Mouse (Mus musculus) mature B cell (primary cell): ENCODE data around the gene Ak9.

Source experiments
- in situ Hi-C: fragments of 300-500 bp; cut with MboI; formaldehyde crosslinking; loops from 2 replicates; pipeline ENCODE4 v1.14.3; 2019

Gene Ak9

DNA sequence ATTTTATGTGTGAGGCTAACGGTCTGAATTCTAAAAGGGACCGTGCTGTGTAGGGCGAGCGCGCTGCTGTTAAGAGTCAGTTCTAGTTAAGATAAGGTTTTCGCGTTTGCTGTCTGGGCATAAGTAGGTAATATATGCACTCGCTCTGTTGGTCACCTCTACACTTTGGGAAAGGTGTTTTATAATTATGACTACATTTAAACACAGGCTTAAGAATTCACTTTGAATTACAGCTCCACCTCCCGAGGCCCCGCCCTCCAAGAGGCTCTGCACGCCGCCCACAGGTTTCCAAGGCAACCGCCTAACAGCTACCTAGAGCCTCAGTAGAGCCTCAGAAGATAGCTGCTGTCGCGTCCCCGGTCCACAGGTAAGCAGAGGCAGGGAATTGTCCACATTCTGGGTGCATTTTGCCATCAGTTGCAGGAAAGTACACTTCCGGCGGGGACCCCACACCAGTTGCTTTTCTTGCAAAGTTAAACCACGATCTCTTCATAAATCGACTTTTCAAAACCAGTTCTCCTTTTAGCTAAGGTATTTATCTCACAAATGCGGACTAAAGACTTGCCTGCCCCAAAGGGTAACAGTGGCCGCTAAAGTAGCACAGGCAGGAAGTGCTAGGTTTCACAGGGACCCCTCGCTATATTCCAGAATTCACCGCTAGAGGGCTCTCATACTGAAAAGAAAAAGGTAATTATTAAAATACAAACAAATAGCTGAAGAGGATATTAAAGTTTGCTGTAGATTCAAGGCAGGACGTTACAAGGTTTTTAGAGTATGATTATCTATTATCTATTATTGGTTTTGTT is at the start of gene Ak9:
TSS of gene Ak9 (plus strand) at position 342 of the 806 bp plus-strand sequence.
- in situ Hi-C loops = loop anchor here (10.0 kb wide), 2 partner anchors 81 to 201 kb away; no protein-coding TSS in a partner anchor

DNA sequence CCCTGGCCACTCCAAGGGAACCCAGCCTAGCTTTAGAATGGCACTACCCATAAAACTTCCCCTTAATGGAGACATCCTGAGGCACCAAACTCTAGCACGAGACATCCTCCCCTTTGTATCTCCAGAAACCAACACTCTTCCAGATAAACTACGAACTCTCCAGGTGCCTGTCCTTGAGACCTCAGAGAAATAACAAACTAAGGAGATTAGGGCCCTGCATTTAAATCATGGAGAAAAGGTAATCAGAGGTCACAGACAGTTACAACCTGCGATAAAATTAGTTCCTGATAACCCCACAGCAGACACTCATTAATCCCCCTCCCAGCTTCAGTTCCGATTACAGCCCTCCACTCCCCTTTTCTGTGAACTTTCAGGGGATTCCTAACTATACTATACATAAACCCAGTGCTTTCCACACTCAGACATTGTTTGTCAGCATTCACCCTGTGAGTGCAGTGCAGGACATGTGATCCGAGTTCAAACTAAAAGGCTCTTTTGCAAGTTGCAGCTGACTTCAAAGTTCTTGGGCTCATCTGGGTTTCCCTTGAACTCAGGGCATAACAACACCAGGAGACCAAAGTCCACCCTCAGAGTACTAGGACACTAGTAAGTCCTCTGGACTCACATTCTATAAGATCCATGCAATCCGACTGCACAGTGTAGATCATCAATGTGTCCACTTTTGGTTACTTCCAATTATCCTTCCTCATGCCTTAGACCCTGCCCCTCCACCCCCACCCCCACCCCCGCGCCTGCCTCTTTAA is 43.4 kb upstream of the Ak9 start:
- in situ Hi-C loops = no loop called here

DNA sequence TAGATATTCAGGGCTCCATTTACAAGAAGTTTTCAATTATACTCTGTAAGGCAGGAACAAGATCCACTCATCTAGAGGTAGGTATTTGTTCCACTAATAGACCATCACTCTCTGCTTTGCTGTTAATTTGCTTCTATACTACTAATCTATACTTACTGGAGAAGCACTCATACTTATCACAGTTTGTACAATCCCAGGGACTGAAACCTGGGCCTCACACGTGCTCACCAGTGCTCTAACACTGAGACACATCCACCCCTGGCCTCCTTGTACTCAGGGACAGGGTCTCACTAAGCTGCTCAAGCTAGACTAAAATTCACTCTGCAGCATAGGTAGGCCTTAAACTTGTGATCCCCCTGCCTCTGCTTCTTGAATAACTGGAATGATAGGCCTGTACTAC is 42.6 kb upstream of the Ak9 start:
- in situ Hi-C loops = no loop called here

DNA sequence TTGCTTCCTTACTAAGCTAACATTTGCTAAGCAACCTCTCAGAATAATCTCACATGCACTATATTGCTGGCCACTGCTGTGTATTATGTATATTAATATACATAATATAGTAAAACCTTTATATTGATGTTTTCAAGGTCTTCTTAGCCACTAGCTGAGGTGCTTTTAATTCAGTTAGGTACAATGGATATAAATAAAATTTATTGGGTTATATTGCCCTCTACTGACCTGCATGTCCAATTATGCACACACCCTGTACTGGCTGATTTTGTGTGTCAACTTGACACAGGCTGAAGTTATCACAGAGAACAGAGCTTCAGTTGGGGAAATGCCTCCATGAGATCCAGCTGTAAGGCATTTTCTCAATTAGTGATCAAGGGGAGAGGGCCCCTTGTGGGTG is 41.9 kb upstream of the Ak9 start:
- in situ Hi-C loops = no loop called here

DNA sequence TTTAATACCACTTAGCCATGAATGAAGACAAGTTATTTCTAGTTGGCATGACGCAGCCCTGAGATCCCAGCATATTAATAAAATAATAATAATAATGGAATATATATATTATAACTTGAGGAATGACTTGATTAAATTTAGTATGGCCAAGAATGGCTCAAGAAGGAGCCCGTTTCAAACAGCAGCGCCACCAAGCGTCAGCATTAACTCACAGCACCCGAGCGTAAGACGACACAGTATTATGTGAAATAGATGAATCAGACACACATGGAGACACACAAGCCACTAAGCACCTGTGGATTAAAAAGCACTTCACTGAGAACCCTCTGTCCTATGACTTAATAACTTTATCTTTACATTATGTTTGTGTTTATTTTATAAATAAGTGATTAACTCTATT is 31.9 kb upstream of the Ak9 start:
- in situ Hi-C loops = no loop called here

DNA sequence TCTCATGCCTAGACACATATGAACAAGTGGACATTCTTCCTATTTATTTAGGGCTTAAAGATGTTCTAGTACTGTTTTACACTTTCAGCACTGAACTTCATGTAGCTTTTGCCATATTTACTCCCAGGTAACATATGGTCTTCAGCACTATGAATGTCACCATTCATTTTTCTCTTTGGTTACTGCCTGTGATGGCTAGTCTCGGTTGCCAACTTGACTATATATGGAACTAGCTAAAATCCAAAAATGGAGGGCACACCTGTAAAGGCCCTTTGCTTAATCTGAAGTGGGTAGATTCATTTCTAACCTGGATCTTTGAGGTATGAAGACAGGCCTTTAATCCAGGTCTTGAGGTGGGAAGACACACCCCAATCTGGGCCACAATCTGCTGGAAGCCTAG is 28.9 kb upstream of the Ak9 start:
- in situ Hi-C loops = no loop called here

DNA sequence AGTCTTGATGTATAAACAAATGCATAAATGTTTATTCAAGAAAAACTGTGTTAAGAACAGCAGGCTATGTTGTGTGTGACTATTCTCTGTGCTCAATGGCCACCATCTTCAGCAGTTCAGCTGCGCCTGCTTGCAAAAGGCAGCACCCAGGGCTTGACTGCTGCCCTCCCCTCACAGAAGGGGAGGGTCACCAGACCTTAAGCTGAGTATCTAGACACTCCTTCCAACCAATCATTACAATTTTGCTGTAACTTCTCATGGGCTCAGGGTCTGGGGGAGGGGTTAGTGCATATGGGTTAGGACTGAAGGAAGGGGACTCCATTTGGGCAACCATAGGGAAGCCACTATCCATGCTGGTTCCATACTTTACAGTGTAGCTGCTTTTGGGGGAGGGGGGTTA is 25.0 kb upstream of the Ak9 start:
- in situ Hi-C loops = no loop called here

DNA sequence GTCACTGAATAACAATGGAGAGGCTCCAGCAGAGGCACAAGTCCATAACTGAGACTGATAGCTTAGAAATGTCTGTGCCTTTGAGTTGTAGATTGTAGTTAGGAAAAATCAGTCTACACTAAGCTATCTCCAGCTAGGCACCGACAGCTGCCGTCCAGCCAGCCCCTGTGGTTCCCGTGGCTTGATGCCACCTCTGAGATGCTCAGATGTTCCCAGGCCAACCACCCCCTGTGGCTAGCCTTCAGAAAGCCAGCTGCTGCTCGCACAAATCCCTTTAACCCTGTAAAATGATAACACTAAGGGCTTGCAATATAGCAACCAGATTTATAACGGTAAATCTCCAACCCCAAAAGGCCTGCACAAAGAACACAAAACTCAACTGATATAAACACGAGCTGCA is 23.6 kb upstream of the Ak9 start:
- in situ Hi-C loops = no loop called here

DNA sequence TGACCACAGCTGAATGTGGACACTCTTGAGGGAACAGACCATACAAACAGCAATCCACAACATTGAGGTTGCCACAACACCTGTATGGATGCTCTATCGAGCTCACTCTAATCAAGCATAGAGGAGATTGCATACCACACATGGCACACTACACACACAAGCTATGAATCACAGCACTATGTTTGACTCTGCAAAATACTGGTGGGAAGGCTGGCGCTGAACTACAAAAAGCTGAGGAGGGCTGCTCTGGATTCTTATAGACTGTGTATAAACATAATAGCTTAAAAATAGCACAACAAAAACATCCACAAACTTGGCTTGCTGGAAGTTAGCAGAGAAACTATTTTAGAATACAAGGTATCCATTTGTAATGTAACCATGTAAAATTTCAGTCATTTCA is 23.0 kb upstream of the Ak9 start:
- in situ Hi-C loops = no loop called here

DNA sequence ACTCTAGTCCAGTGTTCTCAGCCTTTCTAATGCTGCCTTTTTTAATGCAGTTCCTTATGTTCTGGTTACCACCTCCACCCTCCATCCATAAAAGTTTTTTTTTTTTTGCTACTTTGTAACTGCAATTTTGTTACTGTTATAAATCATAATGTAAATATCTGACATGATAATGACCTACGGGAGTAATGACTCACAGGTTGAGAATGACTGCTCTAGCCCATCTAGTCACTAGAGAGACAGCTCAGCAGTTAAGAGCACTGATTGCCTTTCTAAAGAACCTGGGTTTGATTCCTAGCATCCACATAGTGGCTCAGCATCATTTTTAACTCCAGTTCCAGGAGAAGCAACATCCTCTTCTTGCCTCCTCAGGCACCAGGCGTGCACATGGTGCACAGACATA is 21.7 kb upstream of the Ak9 start:
- in situ Hi-C loops = no loop called here

DNA sequence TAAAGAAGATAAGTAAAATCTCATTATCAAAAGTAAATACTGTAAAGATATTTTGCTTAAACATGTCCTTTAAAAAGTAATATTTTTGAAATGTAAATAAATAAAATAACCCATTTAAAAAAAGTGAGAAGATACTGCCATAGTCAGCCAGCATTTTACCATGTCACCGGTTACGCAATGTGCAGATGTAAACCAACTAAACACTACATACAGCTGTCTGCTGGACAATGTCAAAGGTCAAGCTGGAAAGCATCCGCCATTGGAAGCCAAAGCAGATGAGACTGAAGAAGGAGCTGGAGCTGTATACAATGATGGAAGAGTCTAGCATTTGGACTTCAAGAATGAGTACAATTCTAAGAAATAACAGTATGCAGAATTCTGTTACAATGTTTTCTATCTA is 16.2 kb upstream of the Ak9 start:
- in situ Hi-C loops = no loop called here

DNA sequence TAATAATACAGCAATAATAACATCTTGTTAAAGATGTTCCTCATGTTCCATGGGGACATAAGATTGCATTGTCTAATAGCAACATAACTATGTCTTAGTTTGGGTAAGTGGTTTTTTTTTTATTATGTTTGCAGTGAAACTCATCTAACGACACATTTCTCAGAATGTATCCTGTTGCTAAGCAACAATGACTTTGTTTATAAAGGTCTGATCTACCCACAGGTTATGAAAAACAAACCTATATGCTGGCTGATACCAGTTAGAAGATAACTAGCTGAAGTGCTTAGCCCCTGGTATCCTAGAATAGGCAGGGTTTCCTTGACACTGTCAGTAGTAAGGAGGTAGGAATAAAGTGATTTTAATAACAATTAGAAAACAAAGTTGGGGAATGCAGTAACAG is 15.7 kb upstream of the Ak9 start:
- in situ Hi-C loops = no loop called here

DNA sequence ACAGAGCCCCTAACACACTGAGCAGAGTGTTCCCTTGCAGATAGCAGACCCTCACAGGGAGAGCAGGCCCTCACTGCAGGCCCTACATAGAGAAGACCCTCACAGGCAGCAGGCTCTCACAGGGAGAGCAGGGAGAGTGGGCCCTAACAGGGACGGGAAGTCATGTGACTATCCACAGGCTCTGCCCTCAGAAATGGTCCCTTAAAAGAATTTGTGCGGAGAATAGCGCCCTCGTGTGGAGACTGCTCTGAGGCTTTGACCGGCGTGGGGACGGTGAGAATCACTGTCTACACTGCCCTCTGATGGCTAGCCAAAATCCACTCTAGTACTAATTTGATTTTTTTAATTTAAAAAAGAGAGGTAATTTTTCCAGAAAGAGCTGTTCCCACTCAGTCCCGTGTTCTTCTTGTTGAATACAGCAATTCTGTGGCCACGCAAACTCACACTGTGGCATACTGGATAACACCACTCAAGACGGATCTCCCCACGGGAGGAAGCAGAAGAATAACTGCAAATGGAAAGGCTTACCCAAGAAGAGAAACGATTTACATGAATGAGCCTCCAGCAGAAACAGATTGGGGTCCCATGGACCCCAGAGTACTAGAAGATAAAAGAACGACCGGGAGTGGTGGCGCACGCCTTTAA is 14.9 kb upstream of the Ak9 start:
- in situ Hi-C loops = no loop called here

DNA sequence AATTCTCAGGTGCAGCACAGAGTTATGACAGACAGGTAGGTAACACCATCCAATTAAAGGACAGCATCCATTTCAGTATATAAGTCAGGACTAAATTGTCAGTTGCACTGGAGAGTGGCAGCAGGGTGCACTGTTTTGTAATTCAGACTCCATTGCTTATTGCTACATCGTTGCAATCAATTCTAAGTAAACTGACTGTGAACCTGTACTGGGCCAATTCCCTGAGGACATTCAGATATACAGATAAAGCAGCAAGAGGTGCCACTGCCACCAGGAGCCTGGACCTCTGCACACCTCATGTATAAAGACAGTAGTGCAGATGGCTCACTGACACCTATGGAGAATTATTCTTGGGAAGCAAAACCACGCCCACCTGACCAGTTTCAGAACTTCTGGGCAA is 12.8 kb upstream of the Ak9 start:
- in situ Hi-C loops = no loop called here

DNA sequence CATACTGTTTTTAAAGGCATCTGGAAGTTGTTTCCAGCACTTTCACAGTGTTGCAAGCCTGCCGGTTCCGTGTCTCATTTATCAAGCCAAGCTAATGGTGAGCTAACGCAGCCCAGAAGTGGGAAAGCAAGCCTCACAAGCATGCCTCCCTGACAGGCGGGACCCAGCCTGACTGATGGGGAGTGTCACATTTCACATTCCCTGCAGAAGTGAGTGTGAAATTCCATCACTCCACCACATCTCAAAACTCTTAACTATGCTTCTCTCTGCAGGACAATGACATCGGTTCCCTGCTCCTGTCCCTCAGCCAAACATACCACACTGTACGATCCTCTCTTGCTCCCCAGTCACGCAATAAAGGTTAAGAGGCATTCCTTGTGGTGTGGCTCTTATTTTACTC is 10.8 kb upstream of the Ak9 start:
- in situ Hi-C loops = no loop called here

DNA sequence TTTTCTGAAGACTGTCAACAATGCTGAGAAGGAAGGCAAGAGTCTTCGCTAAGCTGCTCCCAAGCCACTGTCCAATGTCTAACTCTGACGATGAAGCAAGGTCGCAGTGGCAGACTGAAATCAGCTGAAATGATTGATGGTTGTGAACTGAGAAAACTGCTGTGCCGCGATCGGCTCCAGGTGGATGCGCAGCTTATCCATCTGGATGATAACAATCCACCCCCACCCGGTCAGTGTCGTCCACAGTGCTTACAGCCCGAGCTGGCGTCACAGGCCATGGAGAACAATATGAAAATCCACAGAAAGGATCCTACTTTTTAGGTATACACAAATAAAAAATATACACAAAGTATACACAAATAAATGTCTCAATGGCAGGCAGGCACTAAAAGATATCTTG is 9.0 kb upstream of the Ak9 start:
- in situ Hi-C loops = no loop called here

DNA sequence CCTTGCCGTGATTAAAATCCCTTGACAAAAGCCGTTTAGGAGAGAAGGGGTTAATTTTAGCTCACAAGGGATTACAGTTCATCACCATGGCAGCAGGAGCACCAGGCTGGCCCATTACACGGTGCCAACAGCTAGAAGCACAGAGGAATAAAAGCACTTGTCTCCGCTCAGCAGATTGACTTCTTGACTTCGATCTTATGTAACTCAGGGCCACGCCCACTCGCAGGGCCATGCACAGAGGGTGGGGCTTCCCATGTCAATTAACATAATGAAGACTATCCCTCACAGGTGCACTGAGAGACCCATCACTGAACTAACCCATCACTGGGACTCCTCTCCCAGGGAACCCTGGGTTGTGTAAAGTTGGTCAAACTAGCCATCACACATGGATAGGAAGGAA is 8.6 kb upstream of the Ak9 start:
- in situ Hi-C loops = no loop called here

DNA sequence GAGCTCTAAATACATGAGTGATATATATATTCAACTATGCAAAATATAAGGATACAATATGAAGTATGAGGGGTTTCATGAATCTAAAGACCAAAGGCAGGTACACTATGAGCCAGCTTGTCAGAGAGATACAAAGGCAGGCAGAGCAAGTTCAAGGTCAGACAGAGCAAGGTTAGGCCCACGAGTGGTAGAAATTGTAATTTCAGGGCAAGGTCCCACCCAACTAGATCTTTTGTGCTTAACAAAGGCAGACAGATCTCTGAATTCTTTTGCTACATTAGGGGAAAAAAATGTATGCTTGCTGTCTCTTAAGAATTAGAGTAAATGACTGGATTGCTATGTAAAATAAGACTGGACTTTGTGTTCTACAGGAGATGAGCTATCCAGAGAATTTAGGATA is 3.6 kb upstream of the Ak9 start:
- in situ Hi-C loops = loop anchor here (10.0 kb wide), 2 partner anchors 85 to 205 kb away; no protein-coding TSS in a partner anchor

DNA sequence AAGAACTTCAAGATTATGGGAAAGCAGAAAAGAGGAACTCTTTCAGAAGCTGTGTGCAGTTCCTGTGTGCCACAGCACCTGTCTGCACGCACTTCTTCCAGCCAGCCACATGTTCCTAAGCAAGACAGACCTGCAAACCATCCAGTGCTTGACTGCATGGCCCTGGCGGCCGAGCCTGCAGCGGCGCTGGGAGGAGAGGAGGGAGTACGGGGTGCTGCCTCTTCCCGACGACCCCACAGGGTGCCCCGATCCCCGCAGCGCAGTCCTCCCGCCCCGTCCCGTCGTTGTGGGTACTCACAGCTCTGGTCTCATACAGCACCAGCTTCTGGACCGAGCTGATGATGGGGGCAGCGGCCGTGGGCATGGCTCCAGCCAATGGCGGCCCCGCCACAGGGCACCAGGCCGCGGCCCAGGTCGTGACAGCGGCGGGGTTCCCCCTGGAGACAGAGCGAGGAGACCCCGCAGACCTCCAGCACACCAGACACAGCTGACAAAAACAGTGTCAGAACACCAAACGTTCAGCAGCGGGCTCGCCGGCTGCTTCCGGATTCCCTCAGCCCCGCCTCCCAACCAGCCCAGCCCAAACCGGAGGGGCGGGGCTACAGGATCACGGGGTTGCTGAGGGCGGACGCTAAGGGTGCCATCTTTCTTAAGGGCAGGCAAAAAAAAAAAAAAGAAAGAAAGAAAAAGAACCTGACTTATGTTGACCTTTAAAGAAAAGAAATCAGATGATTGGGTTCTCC is 920 bp upstream of the Ak9 start, which contains the start of gene Fig4:
TSS of gene Fig4 (minus strand) at position 572 of the 743 bp plus-strand sequence.
- in situ Hi-C loops = loop anchor here (10.0 kb wide), 2 partner anchors 82 to 202 kb away; no protein-coding TSS in a partner anchor

DNA sequence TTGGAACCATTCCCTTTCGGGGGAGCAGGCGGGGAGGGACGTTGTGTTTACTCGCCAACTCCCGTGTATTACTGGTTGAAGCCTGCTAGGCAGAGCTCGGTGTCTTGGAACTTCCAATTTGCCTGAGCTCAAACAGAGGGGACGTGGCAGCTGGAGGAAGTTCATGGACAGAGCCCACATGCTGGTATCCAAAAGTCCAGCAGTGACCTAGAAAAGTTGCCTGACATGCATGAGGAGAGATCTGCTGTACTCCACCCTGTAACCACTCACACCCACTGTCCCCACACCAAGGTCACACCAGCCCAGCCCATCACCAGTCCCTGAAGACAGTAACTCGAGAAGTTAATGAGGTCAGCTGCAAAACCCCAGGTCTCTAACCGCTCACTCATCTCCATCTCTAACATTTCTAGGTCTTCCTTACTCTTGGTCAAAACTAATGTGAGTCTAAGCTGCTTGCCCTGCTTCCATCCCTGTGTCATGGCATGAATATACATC is 1.2 kb downstream of the Ak9 start:
- in situ Hi-C loops = loop anchor here (10.0 kb wide), 2 partner anchors 80 to 200 kb away; no protein-coding TSS in a partner anchor

DNA sequence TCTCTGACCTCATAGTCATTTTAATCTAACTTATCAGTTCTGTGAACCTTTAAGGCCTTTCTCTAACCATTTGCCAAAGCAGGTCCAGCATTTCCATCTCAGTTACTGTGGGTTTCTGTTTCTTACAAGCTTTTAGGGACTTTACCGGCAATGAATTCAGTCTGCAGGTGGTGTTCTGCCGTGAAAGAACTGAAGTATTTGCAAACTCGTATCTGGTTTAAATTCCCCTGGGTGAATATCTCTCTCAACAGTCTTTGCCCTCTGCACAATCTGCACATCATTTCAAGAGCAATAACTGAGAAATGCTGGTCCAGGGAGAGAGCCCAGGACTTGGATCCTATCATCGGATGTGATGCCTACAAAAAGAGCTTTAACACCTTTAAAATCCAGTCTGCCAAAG is 4.4 kb downstream of the Ak9 start:
- in situ Hi-C loops = loop anchor here (10.0 kb wide), 2 partner anchors 77 to 197 kb away; no protein-coding TSS in a partner anchor

DNA sequence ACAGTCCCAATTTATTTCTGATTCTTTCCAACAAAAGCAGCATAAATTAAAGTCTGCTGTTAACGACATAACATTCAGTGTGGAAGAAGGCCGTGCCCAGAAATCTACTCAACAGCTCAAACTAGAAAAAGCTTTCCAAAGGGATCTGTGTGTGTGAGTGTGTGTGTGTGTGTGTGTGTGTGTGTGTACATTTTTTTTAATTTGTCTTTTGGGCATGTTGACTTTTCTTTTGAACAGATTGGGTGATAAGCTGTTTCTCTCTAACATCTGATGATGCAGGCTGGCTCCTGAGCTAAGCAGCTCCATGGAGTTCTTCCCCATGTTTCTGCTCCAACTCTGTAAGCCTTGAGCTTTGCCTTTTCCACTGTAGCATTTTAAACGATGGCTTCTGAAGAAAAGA is 12.1 kb downstream of the Ak9 start:
- in situ Hi-C loops = no loop called here
